ENCODE assay signal across 8 mouse cellular contexts in genomic region chr11:117611068-117611467, GRCm38 (mm10). TPM values are rescaled to one million over a fixed set of nuclear protein-coding genes. Genes with fewer than 3 reads are reported as not detected.
DNase-seq lines count a peak whose midpoint lies in the region; ATAC-seq lines count a peak whose summit lies in the region.

No protein-coding gene starts in this region.

- no peak overlapping the region for H3K9ac ChIP-seq in liver, embryonic 13.5 days

- peaks cover 65% of the 10 kb centered on the region for H3K27me3 ChIP-seq in liver, embryonic 13.5 days

- H3K9me3 ChIP-seq in liver, embryonic 13.5 days (replicated peaks): no peaks in the 10 kb centered on the region

- peak; percentile 85 for ATAC-seq in inflammation-experienced regulatory T-cells, adult 6 months
- peak; percentile 53 for ATAC-seq in liver, embryonic 13.5 days (ENCODE audit: low read depth)
- peak; percentile 87 for ATAC-seq in monocyte, adult 5-6 weeks (replicated peaks; ENCODE audit: insufficient number of reproducible peaks, low FRiP score, low TSS enrichment, poor library complexity, severe bottlenecking)

- H3K4me1 ChIP-seq in liver, embryonic 13.5 days (replicated peaks): peaks cover 4% of the 10 kb centered on the region; the same call in 1 of the 2 replicates

- intact Hi-C loops in gastrocnemius, postnatal 36 days (cut with DNase I): no loop called here

- H3K4me3 ChIP-seq in liver, embryonic 13.5 days (replicated peaks): 0 out of 2 replicates have a peak overlapping the region, but pooled peaks have one; percentile 16

- H3K36me3 ChIP-seq in liver, embryonic 13.5 days: no peaks in the 10 kb centered on the region

- H3K27ac ChIP-seq in liver, embryonic 13.5 days: no peak overlapping the region

- peak overlapping the region; percentile 38 for H3K4me2 ChIP-seq in liver, embryonic 13.5 days

- 4% methylated on average over 13 of the region's 13 CpGs for WGBS in liver, embryonic 13.5 days (ENCODE audit: insufficient replicate concordance)

- peak; percentile 65 for DNase-seq in retina, postnatal 1 day
- no peak for DNase-seq in retina, embryonic 14.5 days (ENCODE audit: low spot score)
- DNase-seq in c-Kit-positive CD71-positive TER-119-positive erythroid progenitor cells, embryonic 14.5 days (ENCODE audit: low spot score): peak; percentile 18
- DNase-seq in gastrocnemius, postnatal 36 days: peak; percentile 60 to 67
- peak; percentile 16 for DNase-seq in liver, embryonic 13.5 days
- DNase-seq in thymus, postnatal 36 days: peak; percentile 67 to 82

RNA-seq across cellular contexts. Expression of gene Tnrc6c, which starts 43.0 kb away (rescaled TPM):
- total RNA-seq in gastrocnemius, postnatal 36 days (2021): 10 to 100 TPM; 15.0 to 19.6 TPM
- polyA plus RNA-seq in inflammation-experienced regulatory T-cells, adult 6 months (2017; shearing (Covaris generic)): 10 to 100 TPM; 10.8 to 19.2 (median 17.4) TPM
- 2.8 and 2.9 TPM in 2 replicates for polyA plus RNA-seq in liver, embryonic 13.5 days (2015; fragmentation: Nextera tagmentation; extraction: Ambion mirVana)
- total RNA-seq in monocyte, adult 5-6 weeks (2017): 20.2 to 43.0 TPM (median 22.1 TPM) in 3 replicates
